Mouse (Mus musculus) B cell, adult 67 days (primary cell): ENCODE measurements around the gene Tmem158. TPM values are rescaled to one million over a fixed set of nuclear protein-coding genes. Genes with fewer than 3 reads are reported as not detected.

Source experiments
- total RNA-seq, 2 experiments: library from RNA; stranded (reverse); gene quantifications; 4 replicates each; pipeline ENCODE4 v1.2.4; 2023

The Tmem158 gene
- not detected for total RNA-seq

DNA sequence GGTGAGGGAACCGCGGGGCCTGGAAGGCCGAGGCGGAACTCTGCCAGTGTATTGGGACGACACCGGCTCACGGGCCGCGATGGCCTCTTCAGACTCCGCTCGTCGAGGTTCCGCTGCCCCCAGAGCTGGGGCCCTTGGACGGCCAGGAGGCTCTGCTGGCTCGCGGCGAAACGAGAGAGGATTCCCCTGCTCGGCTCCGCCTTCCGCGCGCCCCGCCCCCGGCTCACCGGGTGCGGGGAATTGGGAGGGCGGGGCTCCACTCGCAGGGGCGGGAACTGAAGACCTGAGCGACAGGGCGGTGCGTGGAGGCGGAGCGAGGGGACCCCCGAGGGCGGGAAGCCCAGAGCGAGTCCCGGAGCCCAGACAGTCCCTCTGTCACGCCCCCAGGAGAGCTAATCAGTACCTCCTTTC lies at the start of gene Tmem158:
Gene Tmem158 (minus strand): TSS at position 154 of the 411 bp plus-strand sequence.

GRCm38 (mm10) chr9:123215621-123216440 lies 44.7 kb downstream of the Tmem158 start, which contains the start of gene Cdcp1:
Cdcp1 (minus strand) TSS chr9:123216038.

Other genes with a start within 250 kb of the Tmem158 start
- 10 to 100 TPM; 14.2 to 19.4 TPM for gene Tmem42, start 239.4 kb downstream of the Tmem158 start, total RNA-seq
- gene Tgm4, start 226.0 kb downstream of the Tmem158 start, total RNA-seq = 1 to 10 TPM in 1 of 2 experiments, not detected in 1; 1.2 TPM
- gene Zdhhc3, start 147.6 kb downstream of the Tmem158 start, total RNA-seq = 10 to 100 TPM; 40.2 to 52.0 TPM
- gene Exosc7, start 147.5 kb downstream of the Tmem158 start, total RNA-seq = 10 to 100 TPM; 40.5 to 45.0 TPM
- not detected for gene Clec3b, start 109.8 kb downstream of the Tmem158 start, total RNA-seq
- under 1 TPM in 1 of 2 experiments, not detected in 1; 0.15 TPM for gene Cdcp1, start 44.7 kb downstream of the Tmem158 start, total RNA-seq
- gene Lars2, start 106.2 kb upstream of the Tmem158 start, total RNA-seq = 100 to 1,000 TPM; 413 to 443 TPM
- gene Limd1, start 217.9 kb upstream of the Tmem158 start, total RNA-seq = 100 to 1,000 TPM; 133 to 151 TPM